Mouse (Mus musculus) 3134 (cell line): ENCODE measurements around the gene Tbx19.

Experiments used
- DNase-seq: peaks from one replicate; pipeline ENCODE4 v3.0.0-alpha.2; 2011; ENCODE audit warnings: low spot score; ENCODE audit not compliant: insufficient read length; ENCODE audit errors: extremely low read depth

The Tbx19 gene

DNA sequence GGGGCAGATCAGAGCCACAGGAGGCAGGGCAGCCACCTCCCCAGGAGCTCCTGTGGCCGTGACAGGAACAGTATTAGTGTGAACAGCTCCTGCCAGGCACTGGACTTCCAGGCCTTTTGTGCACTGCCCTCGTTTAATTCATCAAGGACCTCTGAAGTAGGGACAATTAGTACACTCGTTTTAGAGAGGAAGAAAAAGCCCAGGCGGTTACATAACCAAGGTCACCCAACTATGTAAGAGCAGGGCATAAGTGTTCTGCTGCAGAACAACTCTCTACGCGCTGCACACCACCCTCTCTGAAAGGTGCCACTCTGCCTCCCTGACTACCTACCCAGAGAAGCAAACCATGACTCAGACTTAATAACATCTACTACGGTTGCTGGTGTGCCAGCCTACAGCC is 24.5 kb upstream of the Tbx19 start:
- DNase-seq = no peak

DNA sequence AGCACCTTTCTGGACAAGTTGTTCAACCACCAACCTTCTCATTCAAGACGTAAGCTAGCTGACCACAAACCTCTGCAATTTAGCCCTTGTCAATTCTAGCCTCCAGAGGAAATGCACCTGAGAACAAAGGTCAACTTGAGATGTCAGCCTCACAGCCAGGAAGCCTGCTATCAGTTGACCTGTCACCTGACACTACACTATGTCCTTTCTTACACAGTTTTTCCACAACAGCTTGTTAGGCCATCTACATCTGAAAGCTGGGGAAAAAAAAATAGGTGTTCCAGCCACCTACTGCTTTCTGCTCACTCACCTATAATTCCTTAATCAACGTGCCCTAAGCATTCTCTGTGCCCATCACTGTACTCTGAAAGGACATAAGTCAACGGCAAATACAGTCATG is 23.6 kb upstream of the Tbx19 start:
- no peak for DNase-seq

DNA sequence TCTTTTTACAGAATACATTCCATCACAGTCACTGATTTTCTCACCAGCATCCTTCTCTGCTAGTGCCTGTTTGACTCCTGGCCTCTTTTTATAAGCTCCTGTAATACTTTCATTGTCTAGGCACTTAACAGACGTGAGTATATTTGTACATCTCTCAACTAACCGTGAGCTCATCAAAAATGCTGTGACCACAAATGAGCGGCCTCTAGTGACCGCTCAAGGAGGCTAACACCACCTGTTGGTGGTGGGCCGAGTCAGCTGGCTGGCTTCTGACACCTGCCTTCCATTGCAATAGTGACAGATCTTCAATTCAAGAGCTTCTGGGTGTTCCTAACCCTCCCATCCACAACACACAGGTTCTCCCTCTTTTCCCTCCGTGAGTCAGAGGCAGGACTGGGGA is 22.8 kb upstream of the Tbx19 start:
- DNase-seq = no peak

DNA sequence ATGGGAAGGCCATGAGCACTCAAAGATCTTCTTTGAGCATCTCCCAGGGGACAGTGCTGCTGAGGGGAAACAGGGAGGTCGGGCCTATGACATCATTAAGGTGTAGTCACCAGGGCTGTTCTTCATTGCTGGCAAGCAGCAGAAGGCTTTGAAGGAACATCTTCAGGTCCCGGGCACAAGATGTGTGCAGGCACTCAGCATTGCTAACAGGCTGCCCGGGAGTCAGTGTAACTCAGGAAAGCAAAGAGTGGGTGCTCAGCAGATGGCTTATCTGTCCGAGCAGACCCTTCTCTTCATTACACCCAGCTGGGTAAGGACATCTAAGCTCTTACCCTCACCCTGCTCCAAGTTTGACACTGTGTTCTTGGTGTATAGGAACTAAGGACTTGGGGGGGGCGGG is 18.7 kb upstream of the Tbx19 start:
- no peak for DNase-seq

DNA sequence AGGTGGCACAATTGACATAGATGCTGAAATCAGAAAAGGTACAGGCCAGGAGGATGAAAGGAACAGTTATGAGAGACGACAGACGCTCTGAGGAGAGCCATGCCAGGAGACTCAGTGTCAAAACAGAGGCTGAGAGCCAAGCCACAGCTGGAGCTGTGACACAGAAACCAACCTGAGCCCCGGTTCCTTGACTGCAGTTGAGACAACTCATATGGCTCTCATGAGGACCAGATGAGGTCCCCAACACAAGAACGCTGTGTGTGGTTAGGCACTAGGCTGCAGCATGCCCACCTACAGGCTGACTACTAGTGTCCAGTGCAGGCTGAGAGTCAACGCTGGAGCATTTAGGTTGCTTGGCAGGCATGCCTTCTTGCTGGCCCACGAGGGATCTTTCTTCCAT is 17.5 kb upstream of the Tbx19 start:
- no peak for DNase-seq

DNA sequence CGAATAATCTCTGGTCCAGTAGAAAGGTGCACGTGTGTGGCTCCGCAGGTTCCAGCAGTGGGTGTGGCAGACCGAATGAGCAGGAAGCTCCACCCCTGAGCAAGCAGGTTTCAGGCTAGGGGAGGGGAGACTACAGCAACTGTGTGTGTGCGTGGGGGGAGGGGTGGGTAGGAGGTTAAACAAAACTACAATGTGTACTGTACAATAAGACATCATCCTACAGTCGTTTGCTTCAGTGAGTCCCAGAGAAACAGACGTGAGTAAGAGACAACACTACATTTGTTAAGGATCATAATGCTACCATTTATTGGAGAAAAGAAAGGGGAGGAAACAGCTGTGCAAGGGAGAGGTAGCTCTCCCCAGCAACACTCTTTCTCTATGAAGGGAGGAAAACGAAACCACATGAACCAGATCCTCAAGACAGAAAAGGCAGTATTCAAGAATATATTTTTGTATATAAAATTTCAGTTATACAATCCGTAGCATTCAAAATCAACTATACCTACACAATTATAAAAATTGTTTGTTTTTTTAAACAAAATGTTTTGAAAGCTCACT is 13.6 kb upstream of the Tbx19 start:
- DNase-seq = no peak

DNA sequence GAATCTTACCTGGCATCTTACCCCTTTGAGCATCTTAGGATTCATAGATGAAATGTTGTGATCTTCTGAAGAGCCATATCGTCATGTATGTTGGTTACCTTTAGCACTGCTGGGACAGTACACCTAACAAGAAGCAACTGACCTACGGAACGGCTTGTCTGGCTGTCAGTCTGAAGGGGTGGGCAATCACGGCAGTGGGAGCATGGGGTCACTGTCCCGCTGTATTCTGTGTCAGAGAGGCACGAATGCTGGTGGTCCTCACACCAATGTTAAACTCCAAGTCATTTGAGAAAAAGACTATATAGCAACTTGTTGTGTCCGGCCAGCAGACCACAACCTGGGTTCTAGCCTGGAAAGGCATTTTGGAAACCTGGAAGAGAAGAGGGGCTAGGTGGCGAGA is 10.7 kb upstream of the Tbx19 start:
- DNase-seq = no peak

DNA sequence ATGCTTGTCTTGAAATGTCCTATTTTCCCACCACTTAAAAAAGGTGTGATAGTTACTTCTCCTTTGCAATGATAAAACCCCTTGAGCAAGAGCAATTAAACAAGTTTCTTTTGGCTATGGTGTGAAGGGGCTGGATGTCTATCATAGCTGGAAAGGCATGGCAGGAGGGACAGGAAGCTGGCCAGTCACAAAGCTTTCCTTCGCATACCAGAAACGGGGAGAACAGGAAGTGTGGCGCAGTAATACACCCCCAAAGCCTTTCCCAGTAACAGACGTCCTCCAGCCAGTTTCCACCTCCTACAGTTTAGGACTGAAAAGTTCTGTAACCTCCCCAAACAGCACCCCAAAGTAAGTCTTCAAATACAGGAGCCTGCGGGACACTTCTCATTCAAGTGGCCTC is 9.6 kb upstream of the Tbx19 start:
- no peak for DNase-seq

DNA sequence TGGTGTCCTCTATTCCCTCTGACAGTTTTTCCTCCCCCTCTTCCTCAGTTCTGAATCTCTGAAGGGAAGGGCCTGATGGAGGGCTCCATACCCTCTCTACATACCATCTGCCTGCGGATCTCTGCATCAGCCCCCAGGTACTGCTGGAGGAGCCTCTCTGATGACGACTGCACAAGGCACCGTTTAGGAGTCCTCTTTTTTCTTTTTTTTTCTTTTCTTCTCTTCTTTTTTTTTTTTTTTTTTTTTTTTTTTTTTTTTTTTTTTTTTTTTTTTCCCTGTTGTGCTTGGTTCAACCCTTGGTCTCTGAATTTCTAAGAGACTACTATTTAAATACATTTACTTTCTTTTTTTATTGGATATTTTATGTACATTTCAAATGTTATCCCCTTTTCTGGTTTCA is 8.9 kb upstream of the Tbx19 start:
- DNase-seq = no peak

DNA sequence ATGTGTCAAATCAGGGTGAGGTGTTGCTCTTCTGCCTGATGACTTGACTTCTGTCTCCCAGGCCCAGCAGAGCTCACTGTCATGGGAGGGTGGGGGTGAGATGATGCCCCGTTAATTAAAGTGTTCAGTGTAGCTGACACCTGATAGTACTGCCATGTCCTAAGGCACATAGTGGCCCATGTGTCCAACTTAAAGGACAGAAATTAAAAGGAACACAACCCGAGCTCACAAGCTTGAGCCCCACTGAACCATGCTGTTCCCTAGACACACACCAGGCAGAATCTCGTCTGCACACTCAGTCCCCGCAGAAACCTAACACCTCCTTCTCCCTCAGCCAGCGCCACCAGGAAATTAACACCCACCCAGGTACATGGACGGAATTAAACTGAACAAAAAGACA is 4.3 kb upstream of the Tbx19 start:
- DNase-seq = no peak

DNA sequence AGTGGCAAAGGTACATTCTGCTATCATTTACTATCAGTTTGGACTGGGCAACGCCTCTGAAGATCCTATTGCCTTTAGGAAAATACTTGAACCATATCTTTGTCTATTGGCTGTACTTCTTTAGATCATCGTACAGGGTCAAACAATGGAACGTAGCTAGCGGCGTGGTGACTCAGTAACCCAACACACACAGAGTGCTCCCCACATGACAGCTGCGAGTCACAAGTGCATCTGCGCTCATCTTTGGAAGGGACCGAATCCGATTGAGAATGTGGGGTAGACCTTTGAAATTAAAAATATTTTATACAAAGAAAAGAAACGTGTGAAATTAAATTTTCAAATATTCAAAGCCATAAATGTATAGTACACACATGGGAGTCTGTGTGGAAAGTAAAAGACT is 1.7 kb downstream of the Tbx19 start:
- DNase-seq = no peak

DNA sequence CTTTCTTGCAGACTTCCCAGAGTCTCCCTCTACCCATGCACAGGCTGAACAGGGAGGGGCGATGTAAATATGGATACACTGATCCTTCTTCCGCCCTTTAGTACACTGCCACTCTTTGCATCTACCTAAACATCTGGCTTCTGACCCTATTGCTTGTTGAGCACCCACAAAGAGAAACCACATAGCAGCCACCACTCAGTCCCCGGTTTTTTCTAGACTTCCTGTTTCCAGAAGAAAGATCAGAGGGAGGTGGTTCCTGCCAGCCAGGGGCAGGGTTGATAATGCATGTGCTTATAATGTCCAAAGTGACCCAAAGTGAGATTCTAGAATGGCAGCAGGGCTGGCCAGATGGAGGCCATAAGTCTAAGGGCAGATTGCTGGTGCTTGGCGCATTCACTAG is 6.4 kb downstream of the Tbx19 start:
- no peak for DNase-seq

DNA sequence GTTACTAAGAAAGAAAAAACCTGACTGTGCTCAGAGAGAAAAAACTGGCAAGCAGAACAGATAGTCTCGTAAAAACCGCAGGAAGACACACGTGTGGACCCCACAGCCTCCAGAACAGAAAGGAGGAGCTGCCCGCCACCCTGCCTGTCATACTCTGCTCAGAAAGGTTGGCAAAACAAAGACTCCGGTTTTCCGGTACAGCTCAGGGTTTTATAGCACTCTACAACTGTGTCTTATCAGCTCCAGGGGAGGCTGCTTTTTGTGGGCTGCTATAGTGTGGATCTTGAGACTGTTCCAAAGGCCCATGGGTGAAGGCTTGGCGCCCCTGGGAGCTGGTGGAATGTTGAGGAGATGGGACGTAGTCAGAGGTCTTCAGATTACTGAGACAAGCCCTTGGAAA is 9.4 kb downstream of the Tbx19 start:
- DNase-seq = no peak

DNA sequence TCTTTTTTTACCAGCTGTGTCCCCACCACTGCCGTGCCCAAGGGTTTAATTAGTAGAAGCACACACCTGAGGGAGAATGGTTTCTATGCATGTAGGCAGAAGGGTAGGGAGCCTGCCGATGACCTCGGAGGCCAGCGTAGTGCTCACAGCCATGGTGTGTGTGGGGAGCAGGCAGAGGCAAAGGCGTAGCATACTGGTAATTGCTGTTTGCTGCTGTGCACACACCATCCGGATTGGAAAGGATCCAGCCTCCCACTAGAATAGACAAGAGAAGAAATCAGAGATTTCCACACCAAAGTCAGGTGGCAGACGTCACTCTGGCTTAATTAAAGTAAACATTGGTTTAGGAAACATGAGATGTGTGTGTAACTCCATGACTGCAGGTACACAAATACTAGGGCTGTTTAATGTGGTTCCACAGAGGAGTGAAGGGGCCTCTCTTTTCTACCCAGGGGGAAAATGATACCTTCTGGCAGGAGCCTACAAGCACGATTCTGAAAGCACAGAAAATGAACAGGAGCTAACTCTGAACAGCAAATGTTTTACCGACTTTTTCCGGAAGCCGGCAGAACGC is 18.1 kb downstream of the Tbx19 start:
- no peak for DNase-seq

DNA sequence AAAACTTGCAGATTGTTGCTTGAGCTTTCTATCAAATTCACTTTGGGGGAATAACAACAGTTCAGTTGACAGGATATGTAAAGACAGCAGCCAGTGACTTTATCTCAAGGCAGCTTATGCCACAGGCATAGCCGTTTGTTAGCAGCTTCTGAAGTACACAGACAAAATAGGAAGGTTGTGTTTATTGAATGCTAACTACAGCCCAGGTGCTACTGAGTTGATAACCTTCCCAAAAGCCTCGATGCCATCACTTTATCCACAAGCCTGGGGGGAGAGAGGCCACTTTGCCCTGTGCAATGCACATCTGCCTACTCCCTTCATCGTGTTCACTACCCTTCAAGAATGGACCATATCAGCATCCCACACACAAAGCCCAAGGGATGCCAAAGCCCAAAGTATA is 20.3 kb downstream of the Tbx19 start:
- DNase-seq = no peak

DNA sequence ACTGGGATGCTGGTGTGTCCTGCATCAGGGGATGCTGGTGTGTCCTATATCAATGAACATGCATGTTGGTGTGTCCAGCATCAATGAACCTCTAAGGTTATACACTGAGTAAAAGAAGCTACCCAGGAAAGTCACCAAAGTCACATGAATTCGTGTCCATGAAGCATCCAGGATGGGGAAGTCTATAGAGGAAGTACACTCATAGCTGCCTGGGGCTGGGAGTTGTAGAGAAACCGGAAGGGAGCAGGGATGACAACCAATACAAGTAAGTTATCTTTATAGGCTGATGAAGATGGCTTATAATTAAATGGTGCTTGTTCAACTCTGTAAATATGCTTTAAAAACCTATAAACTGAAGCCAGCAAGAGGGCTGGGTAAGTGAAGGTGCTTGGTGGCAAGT is 26.7 kb downstream of the Tbx19 start:
- DNase-seq = no peak

DNA sequence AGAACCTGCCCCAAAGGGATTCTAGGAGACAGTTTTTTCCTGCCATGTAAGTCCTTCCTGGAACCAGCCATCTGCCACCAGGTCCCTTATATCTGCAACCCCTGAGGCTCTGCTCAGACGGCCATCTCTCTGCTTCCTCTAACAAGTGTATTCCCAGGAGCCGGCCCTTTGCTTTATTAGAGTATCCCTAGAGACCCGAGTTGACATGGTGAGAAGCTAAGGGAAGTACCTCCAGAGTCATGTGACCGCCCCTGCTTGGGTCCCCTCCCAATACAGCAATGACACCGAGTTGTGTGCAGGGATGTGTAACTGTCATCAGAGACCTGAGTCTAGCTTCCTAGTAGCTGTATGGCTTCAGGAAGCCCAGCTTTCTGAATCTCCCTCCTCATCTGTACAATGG is 27.3 kb downstream of the Tbx19 start:
- DNase-seq = no peak

DNA sequence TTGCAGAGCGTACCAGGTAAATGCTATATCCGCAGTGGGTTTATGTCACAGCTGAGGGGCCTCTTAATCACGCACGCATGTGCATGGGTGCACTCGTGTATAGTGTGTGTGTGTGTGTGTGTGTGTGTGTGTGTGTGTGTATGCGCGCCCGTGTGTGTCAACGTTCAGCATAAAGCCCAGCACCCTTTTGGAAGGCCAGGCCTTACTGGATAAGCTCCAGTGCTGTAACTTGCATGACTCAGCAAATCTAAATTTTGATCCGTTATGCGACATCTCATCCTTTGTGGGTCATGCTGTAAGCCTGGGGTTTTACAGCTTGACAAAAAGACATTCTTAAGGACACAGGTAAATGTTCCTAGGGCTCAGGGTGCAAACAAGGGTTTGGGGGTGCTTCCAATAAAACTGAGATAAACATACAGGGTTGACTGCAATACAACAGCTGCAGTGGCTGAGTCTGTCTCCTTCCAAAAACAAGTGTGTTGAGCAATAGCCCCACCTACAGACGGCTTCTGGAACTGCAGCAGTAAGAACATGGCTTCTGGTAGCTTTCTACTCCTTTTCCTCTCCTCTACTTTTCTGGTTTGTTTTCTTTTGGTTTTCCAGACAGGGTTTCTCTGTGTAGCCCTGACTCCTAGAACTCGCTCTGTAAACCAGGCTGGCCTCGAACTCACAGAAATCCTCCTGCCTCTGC is 28.2 kb downstream of the Tbx19 start:
- DNase-seq = peak; percentile 35

DNA sequence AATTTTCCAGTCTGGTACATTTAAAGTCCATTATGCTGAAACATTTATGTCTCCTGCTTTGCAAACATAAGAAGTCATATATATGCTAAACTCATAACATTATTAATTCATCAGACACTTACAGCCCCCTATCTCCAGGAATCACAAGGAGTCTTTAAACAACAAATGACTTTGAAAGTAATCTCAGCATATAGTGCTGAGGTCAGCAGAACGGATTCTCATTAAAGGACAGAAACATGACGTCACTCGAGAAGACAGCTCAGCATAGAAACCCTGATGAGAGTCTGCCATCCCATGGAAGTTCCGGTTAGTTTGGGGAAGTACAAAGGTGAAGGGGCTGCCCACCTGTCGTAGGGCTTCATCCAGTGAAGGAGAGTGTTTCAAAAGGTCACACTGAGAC is 31.0 kb downstream of the Tbx19 start:
- no peak for DNase-seq

DNA sequence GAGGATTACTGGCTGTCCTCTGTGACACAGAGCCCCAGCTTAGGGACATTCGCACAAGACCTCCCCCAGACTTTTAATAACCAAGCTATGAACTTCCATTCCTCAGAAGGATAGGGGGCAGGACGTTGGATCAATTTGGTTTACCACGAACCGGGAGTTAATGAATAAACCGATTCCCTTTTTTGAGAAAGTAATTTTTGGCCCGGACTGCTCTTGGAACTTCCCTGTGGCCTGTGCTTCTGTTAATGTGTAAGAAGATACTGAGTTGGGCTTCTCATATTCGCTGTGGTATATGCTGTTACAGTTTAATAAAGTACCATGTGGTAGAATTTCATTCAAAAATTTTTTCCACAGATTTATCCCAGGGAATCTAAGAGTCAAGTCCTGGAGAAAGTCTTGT is 39.5 kb downstream of the Tbx19 start:
- no peak for DNase-seq

DNA sequence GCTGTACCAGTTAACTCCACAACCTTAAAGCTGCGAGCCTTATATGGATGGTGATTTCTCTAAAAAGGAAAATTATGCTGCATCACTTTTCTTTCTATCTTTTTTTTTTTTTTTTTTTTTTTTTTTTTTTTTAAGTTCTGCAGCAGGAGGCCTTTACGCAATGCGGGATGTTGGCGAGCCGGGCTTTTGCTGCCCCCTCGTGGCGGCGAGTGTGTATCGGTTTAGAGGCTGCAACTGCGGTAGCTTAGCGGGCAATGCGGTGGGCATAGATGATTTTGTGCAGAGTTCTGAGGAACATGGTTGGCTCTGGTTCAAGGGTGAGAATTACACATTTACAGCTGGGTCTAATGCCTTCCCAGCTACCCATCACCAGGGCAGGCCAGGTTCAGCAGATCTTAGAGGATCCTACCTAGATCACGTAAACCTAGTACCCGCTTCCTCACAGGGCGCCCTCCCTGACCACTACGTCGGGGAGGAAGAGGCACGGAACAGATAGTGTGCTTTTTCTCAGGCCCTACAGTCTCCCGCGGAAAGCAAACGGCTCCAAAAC is 40.1 kb downstream of the Tbx19 start:
- DNase-seq = peak; percentile 67

DNA sequence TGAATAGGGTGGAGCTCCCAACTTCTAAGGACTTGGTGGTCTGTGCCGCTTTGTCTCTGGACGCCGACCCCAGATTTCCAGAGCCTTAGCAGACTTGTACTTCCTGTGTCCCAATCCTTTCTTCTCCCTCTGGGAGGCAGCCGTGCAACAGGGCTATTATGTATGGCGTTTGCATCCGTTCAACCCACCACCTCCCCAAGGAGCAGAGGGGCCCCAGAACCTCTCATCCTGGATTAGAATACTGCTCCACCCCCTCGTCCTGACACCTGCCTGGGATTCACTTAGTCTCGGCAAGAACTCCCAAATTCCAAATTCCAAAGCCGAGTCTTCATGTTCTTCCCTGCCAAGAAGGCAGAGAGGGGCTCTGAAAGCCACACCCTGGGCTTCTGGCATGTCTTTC is 40.8 kb downstream of the Tbx19 start:
- DNase-seq = no peak
